Mouse (Mus musculus) lung, postnatal 0 days (tissue): Measurements from ENCODE around the gene Gm43517.

Experiments used
- CTCF ChIP-seq: IDR thresholded peaks from 2 replicates; pipeline ENCODE4 v1.5.1; 2016; ENCODE audit warnings: antibody characterized with exemption, mild to moderate bottlenecking
- EP300 ChIP-seq: IDR thresholded peaks from 2 replicates; pipeline ENCODE4 v1.6.1; 2016; ENCODE audit warnings: antibody characterized with exemption, mild to moderate bottlenecking, control low read depth

GRCm38 (mm10) chr12:49368931-49369330 lies 16.0 kb upstream of the Gm43517 start:
- TF ChIP-seq CTCF, result peak; percentile 53
- no peak for TF ChIP-seq EP300
